Mouse (Mus musculus) sigmoid colon, adult 10 weeks (tissue): ENCODE results near the gene Gm8237. TPM values are rescaled to one million over a fixed set of nuclear protein-coding genes. Genes with fewer than 3 reads are reported as not detected.

Experiments used
- polyA plus RNA-seq: library from polyadenylated mRNA; stranded (reverse); fragments of 350-450 nt; fragmentation: Illumina TruSeq; extraction: RNeasy Lipid Tissue Mini Kit (QIAGEN cat#74804); gene quantifications from one replicate; pipeline ENCODE4 v1.2.3, GENCODE M21; 2014; ENCODE audit warnings: low read depth, low replicate concordance

Gene Gm8237
- polyA plus RNA-seq, result not detected

DNA sequence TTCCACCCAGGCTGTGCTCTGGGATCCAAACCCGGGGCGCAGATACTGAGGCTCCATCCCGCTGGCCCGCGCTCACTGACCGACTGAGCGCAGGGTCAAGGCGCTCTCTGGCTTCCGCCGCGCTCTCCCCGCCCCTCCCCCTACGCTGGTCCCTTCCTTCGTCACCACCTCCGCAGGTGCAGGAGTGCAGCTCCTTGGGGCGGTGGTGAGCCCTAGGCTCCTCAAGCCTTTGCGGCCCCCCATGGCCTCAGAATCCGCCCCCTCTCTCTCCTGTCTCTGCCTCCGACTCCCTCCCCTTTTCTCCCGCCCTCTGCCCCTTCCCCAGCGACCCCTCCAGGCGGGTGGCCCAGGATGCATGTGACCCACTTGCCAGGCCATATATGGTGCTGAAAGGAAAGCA is at the start of gene Gm8237:
TSS of gene Gm8237 (minus strand) at position 142 of the 400 bp plus-strand sequence.

GRCm38 (mm10) chr14:5830229-5830628 is 50.0 kb downstream of the Gm8237 start, which contains the start of gene Gm3424:
Gene Gm3424, minus strand, starts transcription at chr14:5830329.

Other genes starting within 250 kb of the Gm8237 start
- not detected for gene Gm8265, start 247.4 kb downstream of the Gm8237 start, polyA plus RNA-seq
- gene Gm9603, start 192.9 kb downstream of the Gm8237 start, polyA plus RNA-seq, result not detected
- gene Gm3373, start 138.8 kb downstream of the Gm8237 start, polyA plus RNA-seq, result 0.60 TPM
- gene Gm3383, start 72.4 kb downstream of the Gm8237 start, polyA plus RNA-seq, result 0.79 TPM
- not detected for gene Gm3424, start 50.1 kb downstream of the Gm8237 start, polyA plus RNA-seq
- gene Gm3248, start 81.4 kb upstream of the Gm8237 start, polyA plus RNA-seq, result 0.54 TPM
- gene Gm3453, start 98.8 kb upstream of the Gm8237 start, polyA plus RNA-seq, result not detected
- not detected for gene Gm6337, start 177.9 kb upstream of the Gm8237 start, polyA plus RNA-seq
- not detected for gene Gm8206, start 213.6 kb upstream of the Gm8237 start, polyA plus RNA-seq
- gene Gm3468, start 228.3 kb upstream of the Gm8237 start, polyA plus RNA-seq, result 2.5 TPM
- gene Gm3476, start 245.4 kb upstream of the Gm8237 start, polyA plus RNA-seq, result not detected